Mouse (Mus musculus): ENCODE measurements at regions not wholly inside any gene's neighbourhood (a gene's known extent, or its start where the extent isn't known, plus 50 kb on each side); places are given as distances from the start of the nearest gene placed in this dataset.
A peak's percentile ranks its signal among the peaks of the same experiment; 100 is the strongest.

- peak; percentile 34 to 56 for DNase-seq (ENCODE audit: low spot score in 2 of 2)
Observed at GRCm38 (mm10) chr3:143240545-143241383, 359.0 kb upstream of the Pkn2 start.

DNA sequence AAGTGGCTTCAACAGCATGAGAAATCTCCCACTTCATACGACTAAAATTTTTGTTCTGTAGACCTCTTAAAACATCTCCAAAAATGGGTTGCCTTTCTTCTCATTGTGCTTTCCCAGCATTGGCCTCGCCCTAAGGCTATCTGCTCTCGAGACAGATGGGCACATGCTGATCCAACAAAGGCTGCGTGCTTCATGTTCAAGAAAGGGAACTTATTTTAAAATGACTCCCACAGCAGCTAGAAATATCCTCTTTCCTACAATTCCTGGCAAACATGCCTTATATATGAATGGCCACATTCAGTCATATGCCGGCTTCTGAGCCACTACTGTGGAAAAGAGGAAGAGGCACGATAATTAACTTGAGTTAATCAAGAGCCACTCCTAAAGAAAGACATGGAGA, 356.7 kb upstream of the Pkn2 start:
- no peak for DNase-seq (ENCODE audit: low spot score in 2 of 2)

- DNase-seq (ENCODE audit: low spot score in 2 of 2), result no peak
Observed at GRCm38 (mm10) chr3:143223999-143224729, 342.4 kb upstream of the Pkn2 start.

DNA sequence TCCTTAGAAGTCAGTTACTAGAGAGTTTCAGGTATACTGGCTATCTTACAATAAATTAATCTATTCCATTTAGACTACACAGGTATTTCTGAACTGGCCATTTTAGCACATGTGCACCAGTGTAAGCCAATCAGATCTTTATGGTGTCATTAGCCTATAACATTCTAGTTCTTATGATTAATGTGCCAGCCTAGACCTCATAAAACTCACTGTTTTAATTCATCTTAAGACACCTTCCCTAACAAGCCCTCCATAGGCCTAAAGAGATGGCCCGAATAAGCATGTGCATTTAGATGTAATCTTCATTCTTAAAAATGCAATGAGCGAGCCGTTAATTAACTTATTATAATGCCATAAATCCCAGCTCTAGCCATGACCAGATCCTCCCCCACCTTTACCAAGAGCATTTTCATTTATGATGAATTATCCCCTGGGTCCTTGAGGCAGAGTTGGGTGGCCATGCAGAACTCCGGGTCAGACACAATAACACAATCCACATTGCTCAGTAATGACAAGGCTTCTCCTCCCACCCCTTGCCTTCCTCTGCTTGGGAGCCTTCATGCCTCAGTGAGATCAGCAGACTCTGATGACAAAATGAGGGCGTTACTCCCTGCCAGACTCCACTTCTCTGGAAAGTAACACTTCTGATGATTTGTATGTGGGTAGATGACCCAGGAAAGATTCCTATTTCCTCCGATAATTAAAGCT, 311.6 kb upstream of the Pkn2 start:
- DNase-seq (ENCODE audit: low spot score in 2 of 2), result no peak

GRCm38 (mm10) chr3:143188931-143189330, 307.1 kb upstream of the Pkn2 start:
- DNase-seq (ENCODE audit: low spot score in 2 of 2), result no peak

GRCm38 (mm10) chr3:143173971-143174370, 292.2 kb upstream of the Pkn2 start:
- no peak for DNase-seq (ENCODE audit: low spot score in 2 of 2)

GRCm38 (mm10) chr3:143162444-143162843, 280.6 kb upstream of the Pkn2 start:
- no peak for DNase-seq (ENCODE audit: low spot score in 2 of 2)

DNA sequence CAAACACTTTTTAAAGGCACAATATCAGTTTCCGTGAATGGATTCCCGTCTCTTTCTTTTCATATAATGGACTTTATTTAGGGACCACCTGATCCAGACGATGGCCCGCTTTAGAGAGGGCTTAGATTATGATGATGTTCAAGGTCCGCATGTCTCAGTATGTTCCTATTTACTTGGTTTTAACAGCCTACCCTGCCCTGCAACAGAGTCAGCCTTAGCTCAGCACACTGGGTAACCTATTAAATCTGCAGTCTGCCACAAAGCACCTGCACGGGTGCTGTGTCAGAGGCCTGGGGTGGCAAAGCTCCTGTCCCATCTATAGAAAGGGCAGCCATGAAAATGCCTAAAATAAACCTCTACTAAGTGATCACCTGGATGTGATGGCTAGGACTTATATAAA, 280.2 kb upstream of the Pkn2 start:
- DNase-seq (ENCODE audit: low spot score in 2 of 2), result no peak

DNA sequence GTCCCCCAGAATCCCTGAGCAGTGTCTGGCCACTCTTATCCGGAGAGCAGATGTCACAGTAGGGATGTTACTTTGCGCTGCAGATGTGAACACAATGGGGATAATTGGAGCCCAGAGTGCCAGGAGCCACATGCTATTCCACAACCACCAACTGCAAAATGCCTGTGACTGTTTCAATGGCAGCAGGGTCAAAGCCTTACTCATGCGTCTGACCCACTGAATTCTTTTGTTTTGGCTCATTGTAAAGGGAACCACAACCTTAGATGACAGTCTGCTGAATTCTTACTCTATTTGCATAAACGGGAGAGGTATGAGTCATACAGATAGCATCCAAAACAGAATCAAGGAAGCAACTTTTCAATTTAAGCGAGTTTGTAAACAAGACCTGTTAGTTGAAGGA, 276.8 kb upstream of the Pkn2 start:
- DNase-seq (ENCODE audit: low spot score in 2 of 2), result no peak

DNA sequence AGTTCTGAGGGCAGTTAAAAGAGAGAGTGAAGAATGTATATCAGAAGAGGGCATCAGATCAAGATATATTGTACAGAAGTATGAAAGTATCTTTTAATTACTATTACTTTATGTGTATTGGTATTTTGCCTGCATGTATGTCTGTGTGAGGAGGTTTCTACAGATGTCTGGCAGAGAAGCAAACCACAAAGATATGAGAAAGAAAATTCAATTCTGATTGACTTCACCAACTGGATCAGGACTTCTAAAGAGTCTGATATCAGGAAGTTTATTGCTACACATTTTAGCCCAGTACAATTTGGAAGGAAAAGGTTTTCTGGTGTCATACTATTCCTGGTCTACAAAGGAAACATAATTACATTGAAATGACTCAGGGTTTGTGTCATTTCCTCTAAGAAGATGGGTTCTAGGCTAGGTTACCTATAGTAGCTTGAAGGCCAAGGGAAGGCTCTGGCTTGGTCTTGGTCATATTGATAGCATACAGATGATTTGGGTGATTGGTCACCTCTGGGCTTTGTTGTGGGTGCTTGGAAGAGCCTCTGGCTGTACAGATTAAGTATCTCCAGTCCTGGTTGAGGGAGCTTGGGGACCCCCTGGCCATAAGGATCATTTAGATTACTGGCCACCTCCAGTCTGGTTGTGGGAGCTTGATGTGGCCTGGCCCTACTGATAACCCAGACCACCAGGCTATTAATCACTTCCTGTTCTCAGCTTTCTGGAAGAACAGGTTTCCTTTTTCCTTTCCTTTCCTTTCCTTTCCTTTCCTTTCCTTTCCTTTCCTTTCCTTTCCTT, 275.1 kb upstream of the Pkn2 start:
- no peak for DNase-seq (ENCODE audit: low spot score in 2 of 2)

DNA sequence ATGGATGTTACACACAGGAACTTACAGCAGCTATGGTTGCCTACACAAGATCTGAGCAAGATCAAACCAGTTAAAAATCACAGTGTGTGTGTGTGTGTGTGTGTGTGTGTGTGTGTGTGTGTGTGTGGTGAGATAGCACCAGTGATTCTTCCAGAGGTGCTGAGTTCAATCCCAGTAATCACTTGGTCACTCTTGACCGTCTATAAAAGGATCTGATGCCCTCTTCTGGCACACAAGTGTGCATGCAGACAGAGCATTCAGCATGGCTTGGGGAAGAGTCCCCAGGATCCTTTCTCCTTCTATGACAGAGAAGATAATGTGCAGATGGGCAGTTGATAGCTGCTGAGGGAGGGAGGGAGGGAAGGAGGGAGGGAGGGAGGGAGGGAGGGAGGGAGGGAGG, 274.4 kb upstream of the Pkn2 start:
- DNase-seq (ENCODE audit: low spot score in 2 of 2), result no peak

- no peak for DNase-seq (ENCODE audit: low spot score in 2 of 2)
Observed at GRCm38 (mm10) chr3:143155556-143155955, 273.8 kb upstream of the Pkn2 start.

GRCm38 (mm10) chr3:143147471-143147870, 265.7 kb upstream of the Pkn2 start:
- no peak for DNase-seq (ENCODE audit: low spot score in 2 of 2)

DNA sequence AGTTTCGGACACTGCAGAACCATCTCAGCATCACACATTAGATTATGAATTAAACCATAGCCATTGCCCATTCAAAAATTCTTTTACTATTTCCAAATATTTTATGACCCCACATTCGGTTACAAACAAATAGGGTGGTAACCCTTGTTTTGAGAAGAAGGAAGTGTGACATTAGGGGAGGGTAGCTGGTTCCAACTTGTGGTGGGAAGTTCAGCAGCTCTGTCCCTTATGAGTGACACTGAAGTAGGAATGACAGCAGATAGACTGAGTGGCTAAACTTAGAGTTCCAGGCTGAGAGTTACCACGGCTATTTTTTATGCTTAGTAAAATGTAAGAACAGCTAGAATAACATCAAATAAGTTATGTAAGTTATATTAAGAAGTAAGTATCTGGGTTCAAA, 257.1 kb upstream of the Pkn2 start:
- no peak for DNase-seq (ENCODE audit: low spot score in 2 of 2)

- no peak for DNase-seq (ENCODE audit: low spot score in 2 of 2)
Observed at GRCm38 (mm10) chr3:143134528-143134927, 252.7 kb upstream of the Pkn2 start.

DNA sequence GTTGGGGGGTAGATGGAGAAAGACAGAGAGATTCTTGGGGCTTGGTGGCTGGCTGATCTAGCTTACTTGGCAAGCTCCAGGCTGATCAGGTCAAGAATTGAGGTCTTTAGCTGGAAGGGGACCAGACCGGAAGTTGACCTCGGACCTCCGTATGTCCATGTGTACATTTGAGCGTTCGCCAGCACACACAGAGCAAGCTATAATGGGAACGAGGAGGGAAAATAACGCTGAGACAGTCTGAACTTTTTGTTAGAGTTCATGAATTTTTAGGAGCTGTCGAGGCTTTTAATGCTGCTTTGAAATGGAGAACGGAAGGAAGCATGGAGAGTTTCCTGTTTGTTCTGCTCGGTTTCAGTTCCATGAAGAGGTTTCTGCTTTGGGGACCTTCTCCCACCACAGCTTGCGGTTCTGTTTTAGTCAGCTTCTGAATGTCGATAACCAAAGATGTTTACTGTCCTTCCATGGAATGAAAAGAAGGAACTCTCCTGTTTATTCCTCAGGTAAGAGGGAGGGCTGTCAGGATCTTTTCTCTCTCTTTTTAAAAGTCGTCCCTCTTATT, 226.0 kb upstream of the Pkn2 start:
- DNase-seq (ENCODE audit: low spot score in 2 of 2), result no peak

- no peak for DNase-seq (ENCODE audit: low spot score in 2 of 2)
Observed at GRCm38 (mm10) chr3:143104734-143105133, 222.9 kb upstream of the Pkn2 start.

- DNase-seq (ENCODE audit: low spot score in 2 of 2), result no peak
Observed at GRCm38 (mm10) chr3:143103333-143103732, 221.5 kb upstream of the Pkn2 start.

DNA sequence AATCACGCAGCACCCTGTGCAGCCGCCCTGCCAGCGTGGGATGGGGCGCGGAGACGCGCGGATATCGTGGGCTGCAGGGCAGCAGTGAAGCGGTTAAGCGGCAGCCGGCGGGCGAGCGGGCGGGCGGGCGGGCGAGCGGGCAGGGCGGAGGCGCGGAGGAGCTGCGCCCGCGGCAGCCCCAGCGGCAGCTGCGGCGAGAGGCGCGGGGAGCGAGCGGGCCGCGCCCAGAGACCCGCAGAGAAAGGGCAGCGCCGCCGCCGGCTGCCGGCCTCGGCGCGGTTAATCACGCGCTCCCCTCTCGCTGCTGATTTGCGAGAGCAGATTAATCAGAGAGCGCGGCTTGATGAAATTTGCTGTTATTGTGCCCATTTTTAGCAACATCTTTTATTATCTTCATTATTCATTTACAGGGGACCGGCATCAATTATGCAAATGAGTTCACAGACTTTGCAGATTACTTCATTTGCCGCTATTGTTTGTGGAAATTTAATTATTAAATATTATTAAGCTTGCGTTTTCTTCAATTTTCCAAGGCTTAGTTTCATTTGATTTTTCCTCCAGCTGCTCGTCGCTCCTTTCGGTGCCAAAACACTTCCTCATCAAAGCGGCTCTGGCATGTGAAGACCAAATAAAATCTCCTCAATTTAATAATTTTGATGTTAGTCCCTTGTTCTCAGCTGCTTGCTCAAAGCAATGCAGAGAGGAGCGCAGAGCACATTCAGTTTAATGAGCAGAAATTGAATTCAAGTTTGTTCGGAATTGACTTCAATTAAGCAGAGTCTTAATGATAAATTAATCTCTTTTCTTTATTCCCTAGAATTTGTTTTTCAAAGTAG, 219.2 kb upstream of the Pkn2 start:
- DNase-seq (ENCODE audit: low spot score in 2 of 2), result peak; percentile 40 to 57

DNA sequence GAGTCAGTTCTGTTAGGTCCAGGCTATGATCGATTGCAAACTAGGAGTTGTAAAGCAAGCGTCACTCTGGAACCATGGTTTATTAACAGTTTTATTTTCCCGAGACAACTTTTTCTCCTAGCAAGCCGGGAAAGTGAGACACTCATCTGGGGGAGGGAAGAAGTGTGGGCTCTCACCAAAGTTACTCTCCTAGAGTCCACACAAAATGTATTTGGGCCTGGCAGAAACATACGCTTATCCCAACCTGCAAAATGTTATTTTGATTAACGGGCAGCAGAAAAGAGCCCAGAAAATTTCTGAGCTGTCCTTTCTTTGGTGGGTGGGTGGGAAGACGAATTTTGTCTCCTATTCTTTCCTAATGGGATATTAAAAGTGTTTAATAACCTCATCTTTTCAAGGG, 218.4 kb upstream of the Pkn2 start:
- no peak for DNase-seq (ENCODE audit: low spot score in 2 of 2)

Measured in layer of hippocampus, postnatal 10 days (tissue).